Mouse (Mus musculus): ENCODE measurements around the gene Prkch.

DNA sequence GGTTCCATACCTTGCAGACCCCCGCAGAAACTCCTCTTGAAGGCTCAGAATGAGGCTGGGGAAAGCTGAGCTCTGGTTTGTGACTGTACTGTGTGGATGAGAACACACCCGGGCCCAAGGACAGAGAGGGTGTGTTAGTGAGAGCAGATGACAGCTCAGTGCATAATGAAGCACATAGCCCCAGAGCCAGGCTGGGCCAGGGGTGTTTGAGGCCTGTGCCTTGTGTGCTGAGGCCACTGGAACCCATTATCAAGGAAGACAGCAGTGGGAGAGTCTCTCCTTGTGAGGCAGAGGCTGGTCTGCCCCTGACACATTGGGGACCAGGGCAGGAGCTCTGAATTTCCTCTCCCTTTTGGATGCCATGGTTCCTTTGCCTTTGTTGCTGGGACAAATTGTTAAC is 231.3 kb downstream of the Prkch start:
- TF ChIP-seq POLR2A (IDR thresholded peaks at IDR 0.05; ENCODE audit: low read depth, low read length) = no peak
- no peak for TF ChIP-seq CTCF (IDR thresholded peaks at IDR 0.05; ENCODE audit: extremely low read depth, insufficient read depth, insufficient read length, insufficient replicate concordance)

Data from spleen, adult 2 months (tissue).